In the genomic region with DNA sequence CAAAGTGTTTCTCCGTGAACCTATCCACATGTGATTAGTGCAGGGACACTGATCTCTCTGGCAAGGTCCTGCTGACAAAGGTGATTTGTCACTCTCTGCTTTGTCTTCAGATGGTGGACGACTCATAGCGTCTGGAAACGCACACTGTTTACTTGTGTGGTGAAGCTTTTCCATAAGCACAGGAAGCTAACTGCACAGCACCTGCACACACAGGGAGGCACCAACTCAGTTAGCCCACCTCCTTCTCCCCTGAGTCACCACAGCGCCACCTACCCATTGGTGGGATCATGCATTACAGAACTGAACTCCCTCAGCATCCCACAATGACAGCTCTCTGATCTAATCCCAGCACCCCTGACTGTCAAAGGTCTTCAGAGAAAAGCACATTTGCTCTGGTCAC, we compare ENCODE assay signal across 11 mouse cellular contexts.
DNase-seq lines count a peak whose midpoint lies in the region; ATAC-seq and TF ChIP-seq lines count a peak whose summit lies in the region.
"Had no signal": no experiment of that assay in that cellular context is flagged by ENCODE, and none has a peak within 500 bp of the region (broad histone marks: within the 10 kb centered on the region; RNA-seq: fewer than 3 reads in every experiment).

No protein-coding gene starts in this region.

- H3K4me2 ChIP-seq in midbrain, embryonic 13.5 days (replicated peaks), result no peak overlapping the region

- peak overlapping the region; percentile 89 for H3K27ac ChIP-seq in gastrocnemius, adult 2 months
- H3K27ac ChIP-seq in bone marrow macrophage, adult 2 months (ENCODE audit: insufficient read depth, low read depth, low read length), result no peak overlapping the region
- peak overlapping the region; percentile 80 for H3K27ac ChIP-seq in thymus, adult 2 months (ENCODE audit: control insufficient read depth, insufficient read depth, low read length)
- H3K27ac ChIP-seq in midbrain, embryonic 13.5 days, result no peak overlapping the region

- DNase-seq in gastrocnemius, adult 2 months, result peak; percentile 35
- DNase-seq in gastrocnemius, postnatal 4 days (ENCODE audit: low spot score in 2 of 2), result no peak
- DNase-seq in lung, adult 2 months, result no peak
- DNase-seq in lung, postnatal 14 days, result no peak
- peak; percentile 85 for DNase-seq in thymus, adult 2 months
- no peak for DNase-seq in adrenal gland, postnatal 10 days
- DNase-seq: cerebellum, adult 9-10 months had no signal

- intact Hi-C loops in gastrocnemius, adult 2 months (cut with DNase I), result no loop called here

- TF ChIP-seq POLR2A in lung, adult 2 months (IDR thresholded peaks at IDR 0.05; ENCODE audit: borderline replicate concordance, extremely low read depth, low read depth, low read length), result no peak
- TF ChIP-seq POLR2A in bone marrow macrophage, adult 2 months (IDR thresholded peaks at IDR 0.05; ENCODE audit: borderline replicate concordance, low read depth, low read length), result no peak
- no peak for TF ChIP-seq POLR2A in thymus, adult 2 months (IDR thresholded peaks at IDR 0.05; ENCODE audit: control insufficient read depth, extremely low read depth, insufficient read depth, low read length, poor library complexity)

- no peaks in the 10 kb centered on the region for H3K36me3 ChIP-seq in thymus, adult 2 months (ENCODE audit: control insufficient read depth, insufficient read depth, low read length)
- H3K36me3 ChIP-seq in midbrain, embryonic 13.5 days, result no peaks in the 10 kb centered on the region

- H3K9ac ChIP-seq in midbrain, embryonic 13.5 days (replicated peaks), result no peak overlapping the region

- peak; percentile 28; the same call in 1 of the 2 replicates for TF ChIP-seq CTCF in gastrocnemius, adult 2 months (IDR thresholded peaks at IDR 0.05)
- TF ChIP-seq CTCF in lung, adult 2 months (IDR thresholded peaks at IDR 0.05; ENCODE audit: insufficient read depth, low read length), result peak; percentile 32; the same call in 1 of the 2 replicates
- TF ChIP-seq CTCF in bone marrow macrophage, adult 2 months (IDR thresholded peaks at IDR 0.05; ENCODE audit: low read depth, low read length), result peak; percentile 16; the same call in 1 of the 2 replicates
- TF ChIP-seq CTCF in thymus, adult 2 months (IDR thresholded peaks at IDR 0.05; ENCODE audit: borderline replicate concordance, control insufficient read depth, extremely low read depth, insufficient read depth, low read length, poor library complexity), result no peak

- peaks cover 17% of the 10 kb centered on the region for H3K4me1 ChIP-seq in lung, adult 2 months (ENCODE audit: control insufficient read depth, insufficient read depth, low read length)
- peaks cover 8% of the 10 kb centered on the region; the same call in 1 of the 2 replicates for H3K4me1 ChIP-seq in bone marrow macrophage, adult 2 months (ENCODE audit: control insufficient read depth, insufficient read depth, low read length)
- peaks cover 18% of the 10 kb centered on the region for H3K4me1 ChIP-seq in thymus, adult 2 months (replicated peaks; ENCODE audit: control insufficient read depth, insufficient read depth, low read length)
- H3K4me1 ChIP-seq in midbrain, embryonic 13.5 days (replicated peaks), result peaks cover 41% of the 10 kb centered on the region

- no peaks in the 10 kb centered on the region for H3K27me3 ChIP-seq in thymus, adult 2 months (ENCODE audit: control insufficient read depth, insufficient read depth, low read length)
- no peaks in the 10 kb centered on the region for H3K27me3 ChIP-seq in midbrain, embryonic 13.5 days

- WGBS in lung, adult 2 months, result 36% methylated on average over 5 of the region's 5 CpGs
- 36% methylated on average over 5 of the region's 5 CpGs for WGBS in thymus, adult 2 months
- WGBS in midbrain, embryonic 13.5 days, result 72% methylated on average over 5 of the region's 5 CpGs

- no peak for ATAC-seq in midbrain, embryonic 13.5 days
- ATAC-seq: forebrain, embryonic 16.5 days had no signal

- H3K9me3 ChIP-seq in midbrain, embryonic 13.5 days, result no peaks in the 10 kb centered on the region
- H3K9me3 ChIP-seq: G1E had no signal

- no peak overlapping the region for H3K4me3 ChIP-seq in gastrocnemius, adult 2 months
- H3K4me3 ChIP-seq in lung, adult 2 months (replicated peaks; ENCODE audit: extremely low read depth, low read depth, low read length), result no peak overlapping the region
- H3K4me3 ChIP-seq in bone marrow macrophage, adult 2 months (ENCODE audit: insufficient read depth, low read length), result no peak overlapping the region
- no peak overlapping the region for H3K4me3 ChIP-seq in thymus, adult 2 months (ENCODE audit: control insufficient read depth, insufficient read depth, low read length)
- H3K4me3 ChIP-seq in midbrain, embryonic 13.5 days (replicated peaks), result no peak overlapping the region

Comparison
In these comparisons a context has a peak if more than half of its experiments do, and no peak if none do; other contexts are left out.
1. DNase-seq: peak in gastrocnemius, adult 2 months (single experiment) and thymus, adult 2 months (single experiment); none in gastrocnemius, postnatal 4 days (0 of 2), lung, adult 2 months (single experiment), lung, postnatal 14 days (single experiment) and adrenal gland, postnatal 10 days (single experiment).
2. H3K27ac ChIP-seq: peak in gastrocnemius, adult 2 months (single experiment) and thymus, adult 2 months (single experiment); none in bone marrow macrophage, adult 2 months (single experiment) and midbrain, embryonic 13.5 days (single experiment).